Mouse (Mus musculus) megakaryocyte-erythroid progenitor cell, adult 5-6 weeks (primary cell): ENCODE measurements around the gene Zfp329. TPM values are rescaled to one million over a fixed set of nuclear protein-coding genes. Genes with fewer than 3 reads are reported as not detected.
A peak's percentile ranks its signal among the peaks of the same experiment; 100 is the strongest.
"Not testable (repeated sequence)": the region's sequence is repeated elsewhere in the genome, so short reads cannot be mapped to it uniquely, and the experiment has no call there.

Source experiments
- ATAC-seq: replicated peaks from 2 replicates; pipeline ENCODE4 v1.8.0; 2016; ENCODE audit warnings: mild to moderate bottlenecking, inconsistent platforms; ENCODE audit not compliant: severe bottlenecking, poor library complexity, low FRiP score, low TSS enrichment
- total RNA-seq, 2 experiments: library from RNA; stranded (forward) in 1 of 2; stranded (reverse) in 1 of 2; fragments of 200-1000, 215-1000 nt in 1 of 2; fragments of >200 nt in 1 of 2; fragmentation: Nextera tagmentation in 1 of 2; gene quantifications; 2 replicates each; pipeline ENCODE4 v1.2.3; 2014 to 2017

Zfp329 gene
- total RNA-seq (2014; fragmentation: Nextera tagmentation): 12.3 and 14.0 TPM in 2 replicates
- 7.8 TPM in 2 replicates for total RNA-seq (2017)

- peak; percentile 99 for ATAC-seq
These were observed at the start of gene Zfp329 for GRCm38 (mm10) chr7:12818521-12819295. Gene Zfp329, minus strand, starts transcription at chr7:12818858.

GRCm38 (mm10) chr7:12835779-12836178, 17.1 kb upstream of the Zfp329 start:
- no peak for ATAC-seq

- ATAC-seq: peak; percentile 39
These were observed 16.6 kb upstream of the Zfp329 start for GRCm38 (mm10) chr7:12835193-12835671.

GRCm38 (mm10) chr7:12834162-12835120, 15.8 kb upstream of the Zfp329 start, which contains the start of gene Zfp110:
Gene Zfp110, plus strand, starts transcription at chr7:12834761.
- peak; percentile 97 for ATAC-seq

GRCm38 (mm10) chr7:12815566-12815965, 3.1 kb downstream of the Zfp329 start:
- ATAC-seq: no peak

- peak; percentile 48; the same call in 1 of the 2 replicates for ATAC-seq
These were observed 15.0 kb downstream of the Zfp329 start for GRCm38 (mm10) chr7:12803727-12804071.

GRCm38 (mm10) chr7:12802866-12803726, 15.6 kb downstream of the Zfp329 start, which contains the start of gene Zscan18:
Gene Zscan18, minus strand, starts transcription at chr7:12803635.
- ATAC-seq: peak; percentile 98

GRCm38 (mm10) chr7:12799554-12799953, 19.1 kb downstream of the Zfp329 start:
- no peak for ATAC-seq

GRCm38 (mm10) chr7:12797971-12798370, 20.7 kb downstream of the Zfp329 start:
- no peak for ATAC-seq

- not testable (repeated sequence) for ATAC-seq
These were observed 26.0 kb downstream of the Zfp329 start for GRCm38 (mm10) chr7:12792624-12793023.

GRCm38 (mm10) chr7:12788025-12788424, 30.6 kb downstream of the Zfp329 start:
- no peak for ATAC-seq

GRCm38 (mm10) chr7:12787333-12787732, 31.3 kb downstream of the Zfp329 start:
- ATAC-seq: no peak

GRCm38 (mm10) chr7:12780151-12780830, 38.4 kb downstream of the Zfp329 start:
- ATAC-seq: peak; percentile 90

GRCm38 (mm10) chr7:12779782-12780150, 38.9 kb downstream of the Zfp329 start:
- no peak for ATAC-seq

- no peak for ATAC-seq
These were observed 39.5 kb downstream of the Zfp329 start for GRCm38 (mm10) chr7:12779141-12779540.

GRCm38 (mm10) chr7:12774606-12775005, 44.1 kb downstream of the Zfp329 start:
- ATAC-seq: no peak

- no peak for ATAC-seq
These were observed 44.5 kb downstream of the Zfp329 start for GRCm38 (mm10) chr7:12774111-12774510.
